Mouse (Mus musculus): ENCODE measurements around the gene Efl1. TPM values are rescaled to one million over a fixed set of nuclear protein-coding genes. Genes with fewer than 3 reads are reported as not detected.
"Not testable (repeated sequence)": the region's sequence is repeated elsewhere in the genome, so short reads cannot be mapped to it uniquely, and the experiment has no call there.

Gene Efl1
- polyA plus RNA-seq, 1 experiment from 2014 or later, result 10.8 TPM

GRCm38 (mm10) chr7:82766623-82767022 lies 118.2 kb downstream of the Efl1 start:
- peaks cover 17% of the 10 kb centered on the region for H3K36me3 ChIP-seq
- DNase-seq, result no peak
- no peak overlapping the region for H3K4me2 ChIP-seq
- ATAC-seq (ENCODE audit: low read depth), result no peak
- no peak overlapping the region for H3K4me3 ChIP-seq (replicated peaks)
- no peak overlapping the region for H3K27ac ChIP-seq
- 76% methylated on average over 6 of the region's 6 CpGs for WGBS (ENCODE audit: insufficient replicate concordance)
- H3K4me1 ChIP-seq (replicated peaks), result no peaks in the 10 kb centered on the region
- H3K9ac ChIP-seq, result no peak overlapping the region
- H3K9me3 ChIP-seq (replicated peaks), result no peaks in the 10 kb centered on the region; the same call in 1 of the 2 replicates
- H3K27me3 ChIP-seq, result no peaks in the 10 kb centered on the region

- DNase-seq, result no peak
Measured at GRCm38 (mm10) chr7:82770207-82770606, 121.8 kb downstream of the Efl1 start.

GRCm38 (mm10) chr7:82770957-82771660 lies 122.7 kb downstream of the Efl1 start:
- H3K27me3 ChIP-seq; H3K9me3 ChIP-seq (replicated peaks); H3K4me3 ChIP-seq (replicated peaks); DNase-seq; H3K9ac ChIP-seq; H3K4me2 ChIP-seq; H3K27ac ChIP-seq; H3K4me1 ChIP-seq (replicated peaks): not testable (repeated sequence)
- 76% methylated on average over 29 of the region's 29 CpGs for WGBS (ENCODE audit: insufficient replicate concordance)
- peaks cover 11% of the 10 kb centered on the region for H3K36me3 ChIP-seq
- ATAC-seq (ENCODE audit: low read depth), result peak; percentile 96

More at GRCm38 (mm10) chr7:82770207-82770606, 121.8 kb downstream of the Efl1 start:
- WGBS (ENCODE audit: insufficient replicate concordance), result 76% methylated on average over 6 of the region's 6 CpGs
- H3K4me1 ChIP-seq (replicated peaks), result no peaks in the 10 kb centered on the region
- no peak overlapping the region for H3K4me3 ChIP-seq (replicated peaks)
- no peak overlapping the region for H3K4me2 ChIP-seq
- H3K27ac ChIP-seq, result no peak overlapping the region
- H3K36me3 ChIP-seq, result peaks cover 11% of the 10 kb centered on the region
- H3K27me3 ChIP-seq, result no peaks in the 10 kb centered on the region
- H3K9me3 ChIP-seq (replicated peaks), result no peaks in the 10 kb centered on the region; the same call in 1 of the 2 replicates
- H3K9ac ChIP-seq, result no peak overlapping the region
- no peak for ATAC-seq (ENCODE audit: low read depth)

- peak; percentile 55 for ATAC-seq (ENCODE audit: low read depth)
- not testable (repeated sequence) for DNase-seq; H3K9me3 ChIP-seq (replicated peaks); H3K4me2 ChIP-seq; H3K27me3 ChIP-seq; H3K4me1 ChIP-seq (replicated peaks); H3K36me3 ChIP-seq; H3K9ac ChIP-seq; H3K27ac ChIP-seq; H3K4me3 ChIP-seq (replicated peaks)
- WGBS (ENCODE audit: insufficient replicate concordance), result 87% methylated on average over 25 of the region's 25 CpGs
Measured at GRCm38 (mm10) chr7:82771661-82772021, 123.2 kb downstream of the Efl1 start.

- Histone ChIP-seq H3K27ac (no peak overlapping the region), H3K9ac (no peak overlapping the region)
Measured at GRCm38 (mm10) chr7:82772481-82772880, 124.1 kb downstream of the Efl1 start.

GRCm38 (mm10) chr7:82773150-82773549 lies 124.7 kb downstream of the Efl1 start:
- WGBS (ENCODE audit: insufficient replicate concordance), result 62% methylated on average over 9 of the region's 9 CpGs

More at GRCm38 (mm10) chr7:82772481-82772880, 124.1 kb downstream of the Efl1 start:
- WGBS (ENCODE audit: insufficient replicate concordance), result 65% methylated on average over 14 of the region's 14 CpGs
- H3K36me3 ChIP-seq, result peaks cover 7% of the 10 kb centered on the region
- H3K4me3 ChIP-seq (replicated peaks), result no peak overlapping the region
- DNase-seq, result no peak
- no peaks in the 10 kb centered on the region for H3K4me1 ChIP-seq (replicated peaks)
- no peaks in the 10 kb centered on the region for H3K27me3 ChIP-seq
- no peaks in the 10 kb centered on the region; the same call in 1 of the 2 replicates for H3K9me3 ChIP-seq (replicated peaks)
- H3K4me2 ChIP-seq, result no peak overlapping the region
- ATAC-seq (ENCODE audit: low read depth), result no peak

GRCm38 (mm10) chr7:82773884-82774283 lies 125.5 kb downstream of the Efl1 start:
- Histone ChIP-seq H3K36me3 (peaks cover 8% of the 10 kb centered on the region), H3K4me2 (no peak overlapping the region), H3K9ac (no peak overlapping the region), H3K27ac (no peak overlapping the region), H3K4me3 (replicated peaks) (no peak overlapping the region), H3K4me1 (replicated peaks) (no peaks in the 10 kb centered on the region), H3K27me3 (no peaks in the 10 kb centered on the region), H3K9me3 (replicated peaks) (no peaks in the 10 kb centered on the region; the same call in 1 of the 2 replicates)
- 71% methylated on average over 6 of the region's 6 CpGs for WGBS (ENCODE audit: insufficient replicate concordance)
- no peak for DNase-seq
- ATAC-seq (ENCODE audit: low read depth), result no peak

More at GRCm38 (mm10) chr7:82773150-82773549, 124.7 kb downstream of the Efl1 start:
- peaks cover 8% of the 10 kb centered on the region for H3K36me3 ChIP-seq
- H3K9me3 ChIP-seq (replicated peaks), result no peaks in the 10 kb centered on the region; the same call in 1 of the 2 replicates
- H3K4me2 ChIP-seq, result no peak overlapping the region
- H3K27me3 ChIP-seq, result no peaks in the 10 kb centered on the region
- H3K4me1 ChIP-seq (replicated peaks), result no peaks in the 10 kb centered on the region
- no peak overlapping the region for H3K4me3 ChIP-seq (replicated peaks)
- DNase-seq (no peak), ATAC-seq (ENCODE audit: low read depth) (no peak)
- H3K27ac ChIP-seq, result no peak overlapping the region
- H3K9ac ChIP-seq, result no peak overlapping the region

- Histone ChIP-seq H3K4me3 (replicated peaks) (no peak overlapping the region), H3K4me2 (no peak overlapping the region), H3K9me3 (replicated peaks) (no peaks in the 10 kb centered on the region; the same call in 1 of the 2 replicates), H3K4me1 (replicated peaks) (no peaks in the 10 kb centered on the region), H3K27ac (no peak overlapping the region), H3K36me3 (peaks cover 8% of the 10 kb centered on the region), H3K9ac (no peak overlapping the region), H3K27me3 (no peaks in the 10 kb centered on the region)
- ATAC-seq (ENCODE audit: low read depth) (no peak), DNase-seq (no peak)
- WGBS (ENCODE audit: insufficient replicate concordance), result 73% methylated on average over 3 of the region's 3 CpGs
Measured at GRCm38 (mm10) chr7:82775090-82775489, 126.7 kb downstream of the Efl1 start.

- Histone ChIP-seq H3K9me3 (replicated peaks) (no peaks in the 10 kb centered on the region), H3K27me3 (no peaks in the 10 kb centered on the region), H3K27ac (no peak overlapping the region), H3K4me1 (replicated peaks) (no peaks in the 10 kb centered on the region), H3K4me3 (replicated peaks) (no peak overlapping the region), H3K36me3 (no peaks in the 10 kb centered on the region), H3K9ac (no peak overlapping the region), H3K4me2 (no peak overlapping the region)
- no peak for DNase-seq
- ATAC-seq (ENCODE audit: low read depth), result no peak
- WGBS (ENCODE audit: insufficient replicate concordance), result 65% methylated on average over 2 of the region's 2 CpGs
Measured at GRCm38 (mm10) chr7:82783071-82783470, 134.7 kb downstream of the Efl1 start.

- no peaks in the 10 kb centered on the region for H3K9me3 ChIP-seq (replicated peaks)
- DNase-seq, result no peak
- WGBS (ENCODE audit: insufficient replicate concordance), result 44% methylated on average over 5 of the region's 6 CpGs
- no peak overlapping the region for H3K27ac ChIP-seq
- H3K4me2 ChIP-seq, result no peak overlapping the region
- no peak overlapping the region for H3K4me3 ChIP-seq (replicated peaks)
- no peaks in the 10 kb centered on the region for H3K4me1 ChIP-seq (replicated peaks)
- H3K27me3 ChIP-seq, result no peaks in the 10 kb centered on the region
- no peaks in the 10 kb centered on the region for H3K36me3 ChIP-seq
- H3K9ac ChIP-seq, result no peak overlapping the region
- no peak for ATAC-seq (ENCODE audit: low read depth)
Measured at GRCm38 (mm10) chr7:82783693-82784092, 135.3 kb downstream of the Efl1 start.

GRCm38 (mm10) chr7:82785335-82785934 lies 137.0 kb downstream of the Efl1 start:
- Histone ChIP-seq H3K27me3 (no peaks in the 10 kb centered on the region), H3K4me1 (replicated peaks) (no peaks in the 10 kb centered on the region), H3K36me3 (no peaks in the 10 kb centered on the region), H3K4me3 (replicated peaks) (no peak overlapping the region), H3K27ac (no peak overlapping the region), H3K9me3 (replicated peaks) (no peaks in the 10 kb centered on the region), H3K9ac (no peak overlapping the region), H3K4me2 (no peak overlapping the region)
- ATAC-seq (ENCODE audit: low read depth) (no peak), DNase-seq (no peak)
- 43% methylated on average over 6 of the region's 6 CpGs for WGBS (ENCODE audit: insufficient replicate concordance)

Data from liver, embryonic 13.5 days (tissue).